Mouse (Mus musculus): Measurements from ENCODE around the gene 4931400O07Rik.

The 4931400O07Rik gene

GRCm38 (mm10) chrX:62467691-62468090 lies at the start of gene 4931400O07Rik:
TSS of gene 4931400O07Rik (plus strand) at chrX:62467991.
- DNase-seq: no peak

All from right cerebral cortex, postnatal 25 days (tissue).